Mouse (Mus musculus) ZHBTc4 (cell line): Measurements from ENCODE around the gene Tldc1.

ENCODE experiments used
- DNase-seq: peaks from one replicate; pipeline ENCODE4 v3.0.0-alpha.2; 2011; ENCODE audit warnings: low read depth, low spot score

The Tldc1 gene

DNA sequence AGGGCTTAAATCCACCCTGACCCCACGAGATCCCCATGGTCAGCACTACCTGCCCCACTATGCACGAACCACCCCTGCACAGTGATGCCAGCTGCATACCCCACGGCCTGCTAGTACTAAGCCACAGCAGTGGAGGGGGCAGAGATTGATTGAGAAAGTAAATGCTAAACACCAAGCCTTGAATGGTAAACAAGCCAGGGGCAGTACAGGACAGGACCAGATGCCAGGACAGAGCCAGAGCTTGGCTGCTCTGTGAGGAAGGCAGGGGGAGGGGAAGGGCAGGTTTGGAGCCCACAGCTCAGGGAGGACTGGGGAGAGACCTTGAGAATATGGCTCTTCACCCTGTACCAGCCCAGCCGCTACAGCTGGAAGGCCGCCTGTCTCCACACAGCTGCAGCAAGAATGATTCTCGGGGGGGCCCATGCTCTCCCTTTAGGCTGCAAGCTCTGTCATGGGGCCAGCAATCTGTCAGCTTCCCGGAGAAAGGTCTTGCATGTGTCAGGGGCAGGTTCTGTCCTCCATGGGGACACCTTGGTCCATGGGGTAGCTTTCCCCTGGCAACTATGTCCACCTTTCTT is 1.5 kb downstream of the Tldc1 start:
- DNase-seq, result no peak

DNA sequence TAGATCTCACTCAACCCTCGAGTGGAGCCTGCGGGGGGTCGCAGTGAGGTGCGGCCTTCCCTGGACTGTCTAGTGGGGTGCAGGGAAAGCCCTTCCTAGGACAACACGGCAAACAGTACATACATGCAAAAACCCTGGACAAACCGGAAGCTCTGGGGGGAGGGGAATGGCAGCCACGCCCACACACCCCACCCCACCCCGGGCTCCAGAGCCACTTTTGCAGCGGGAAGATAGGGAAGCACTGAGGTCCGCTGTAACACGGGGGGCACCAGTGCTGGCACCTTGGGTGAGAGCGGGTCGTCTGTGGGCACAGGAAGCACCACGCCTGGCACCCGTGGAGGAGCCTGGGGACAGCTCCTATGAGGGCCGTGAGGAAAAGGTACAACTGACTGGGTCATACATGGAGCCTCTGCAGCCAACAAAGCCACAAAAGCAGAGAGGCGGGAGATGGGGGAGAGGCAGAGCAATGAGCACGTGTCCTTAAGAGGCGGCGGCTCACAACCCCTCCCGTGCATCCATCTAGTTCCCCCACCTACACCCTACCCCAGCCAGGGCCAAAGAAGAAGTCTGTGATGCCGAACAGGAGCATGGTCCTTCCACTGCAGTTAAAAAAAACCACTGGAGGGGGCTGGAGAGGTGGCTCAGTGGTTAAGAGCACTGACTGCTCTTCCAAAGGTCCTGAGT is 12.3 kb downstream of the Tldc1 start:
- peak; percentile 45 for DNase-seq

DNA sequence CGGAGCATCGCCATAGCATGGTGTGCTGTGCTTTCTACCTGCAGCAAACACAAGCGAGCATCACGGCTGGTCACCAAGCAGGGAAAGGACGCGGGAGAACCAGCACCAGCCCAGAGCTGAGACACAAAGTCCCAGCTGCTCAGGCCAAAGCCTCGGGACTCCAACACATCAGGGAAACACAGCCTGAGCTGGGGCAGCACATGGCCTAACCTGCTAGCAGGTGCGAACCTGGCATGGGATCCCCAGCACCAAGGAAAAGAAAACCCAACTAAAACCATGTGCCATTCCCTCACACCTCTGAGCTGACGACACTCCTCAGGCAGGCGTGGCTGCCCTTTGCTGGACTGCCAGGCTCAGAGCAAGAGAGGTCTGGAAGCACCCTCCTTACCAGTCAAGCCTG is 12.9 kb downstream of the Tldc1 start:
- DNase-seq, result no peak

DNA sequence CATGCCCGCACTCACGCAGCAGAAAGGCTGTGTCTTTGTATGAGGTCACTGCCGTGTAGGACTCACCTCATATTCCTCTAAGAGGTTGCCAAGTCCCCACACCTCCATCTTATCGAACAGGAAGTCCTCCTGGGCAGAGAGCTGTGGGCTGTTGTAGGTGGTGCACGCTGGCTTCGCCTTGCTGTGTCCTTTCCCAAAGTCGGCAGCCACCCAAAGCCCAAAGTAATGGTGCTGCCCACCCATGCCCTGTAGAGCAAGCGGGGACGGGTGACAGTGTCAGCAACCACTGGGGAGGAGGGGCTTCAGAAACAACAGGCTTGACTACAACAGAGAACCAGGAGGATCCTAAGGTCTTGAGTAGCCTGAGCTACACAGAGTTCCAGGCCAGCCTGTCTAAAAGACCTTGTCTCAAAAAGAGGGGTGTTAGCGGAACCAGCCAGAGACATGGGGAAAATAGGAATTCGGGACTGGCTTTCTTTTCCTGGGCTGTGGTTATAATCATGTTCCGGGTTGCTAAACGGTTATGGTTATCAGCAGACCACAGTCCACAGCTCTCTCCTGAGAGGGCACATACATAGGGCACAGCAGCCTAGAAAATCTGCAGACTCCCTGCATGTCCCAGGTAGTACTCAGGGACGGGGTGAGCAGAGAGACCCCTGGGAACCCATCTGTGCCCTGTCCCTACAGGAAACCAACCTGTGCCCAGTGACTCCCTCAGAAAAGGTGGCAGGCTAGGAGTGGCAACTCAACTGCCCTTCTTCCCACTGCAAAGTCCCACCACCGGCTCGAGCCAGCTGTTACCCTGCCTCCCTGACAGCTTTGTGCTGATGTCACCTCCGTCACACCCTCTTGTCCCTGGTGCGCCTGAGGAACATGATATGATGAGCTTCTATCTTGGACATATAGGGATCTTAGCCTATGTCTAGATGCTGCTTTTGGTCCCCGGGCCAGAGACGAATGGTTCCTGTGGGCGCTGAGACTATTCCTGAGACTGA is 15.7 kb downstream of the Tldc1 start:
- DNase-seq, result no peak

DNA sequence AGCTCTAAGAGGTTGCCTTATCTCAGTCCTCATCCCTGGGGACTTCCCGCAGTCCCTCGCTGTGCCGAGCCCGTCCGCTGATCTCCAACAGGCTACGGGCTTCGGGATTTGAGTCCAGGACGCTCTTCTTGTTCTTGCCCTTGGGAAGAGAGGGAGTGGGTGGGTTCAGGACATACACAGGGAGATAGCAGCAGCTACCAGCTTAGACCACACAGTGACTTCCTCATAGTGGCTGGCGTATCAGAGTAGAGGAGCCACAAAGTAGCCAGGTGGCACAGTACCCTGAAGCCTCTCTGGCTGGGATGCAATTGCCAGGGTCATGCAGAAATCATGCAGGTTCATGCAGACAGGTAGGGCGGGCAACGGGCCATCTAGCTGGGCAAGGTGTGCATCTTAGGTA is 16.5 kb downstream of the Tldc1 start:
- no peak for DNase-seq

DNA sequence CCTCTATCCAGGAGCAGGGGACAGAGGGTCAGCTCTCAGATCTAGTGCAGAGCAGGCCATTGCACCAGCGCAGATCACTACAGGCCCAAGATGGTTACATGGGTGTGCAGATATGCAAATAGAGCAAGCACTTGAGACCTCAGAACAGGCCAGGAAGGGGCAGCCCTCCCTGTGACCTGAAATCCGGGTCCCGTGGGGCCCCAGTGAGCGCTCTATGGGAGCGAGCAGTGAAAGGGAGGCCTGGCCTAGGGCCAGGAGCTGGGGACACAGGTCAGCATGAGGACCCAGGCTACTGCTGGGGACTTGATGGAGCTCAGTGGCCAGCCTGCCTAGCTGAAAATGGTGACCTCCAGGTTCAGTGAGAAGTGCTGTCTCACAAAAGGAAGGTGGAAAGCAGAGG is 21.7 kb downstream of the Tldc1 start:
- DNase-seq, result no peak

DNA sequence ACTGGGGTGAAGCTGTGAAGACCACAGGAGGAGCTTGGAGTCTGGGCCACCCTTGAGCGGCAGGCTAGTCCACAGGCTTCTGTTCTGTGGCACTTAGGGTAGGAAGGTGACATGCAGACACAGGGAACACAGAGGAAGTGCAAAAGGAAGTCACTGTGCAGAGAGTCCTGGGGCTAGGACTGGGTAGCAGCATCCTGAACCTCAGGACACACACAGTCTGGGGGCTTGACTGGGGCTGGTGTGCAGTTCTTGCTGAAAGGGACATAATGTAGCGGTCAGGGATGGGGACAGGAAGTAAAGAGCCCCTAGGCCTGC is 22.1 kb downstream of the Tldc1 start:
- no peak for DNase-seq

DNA sequence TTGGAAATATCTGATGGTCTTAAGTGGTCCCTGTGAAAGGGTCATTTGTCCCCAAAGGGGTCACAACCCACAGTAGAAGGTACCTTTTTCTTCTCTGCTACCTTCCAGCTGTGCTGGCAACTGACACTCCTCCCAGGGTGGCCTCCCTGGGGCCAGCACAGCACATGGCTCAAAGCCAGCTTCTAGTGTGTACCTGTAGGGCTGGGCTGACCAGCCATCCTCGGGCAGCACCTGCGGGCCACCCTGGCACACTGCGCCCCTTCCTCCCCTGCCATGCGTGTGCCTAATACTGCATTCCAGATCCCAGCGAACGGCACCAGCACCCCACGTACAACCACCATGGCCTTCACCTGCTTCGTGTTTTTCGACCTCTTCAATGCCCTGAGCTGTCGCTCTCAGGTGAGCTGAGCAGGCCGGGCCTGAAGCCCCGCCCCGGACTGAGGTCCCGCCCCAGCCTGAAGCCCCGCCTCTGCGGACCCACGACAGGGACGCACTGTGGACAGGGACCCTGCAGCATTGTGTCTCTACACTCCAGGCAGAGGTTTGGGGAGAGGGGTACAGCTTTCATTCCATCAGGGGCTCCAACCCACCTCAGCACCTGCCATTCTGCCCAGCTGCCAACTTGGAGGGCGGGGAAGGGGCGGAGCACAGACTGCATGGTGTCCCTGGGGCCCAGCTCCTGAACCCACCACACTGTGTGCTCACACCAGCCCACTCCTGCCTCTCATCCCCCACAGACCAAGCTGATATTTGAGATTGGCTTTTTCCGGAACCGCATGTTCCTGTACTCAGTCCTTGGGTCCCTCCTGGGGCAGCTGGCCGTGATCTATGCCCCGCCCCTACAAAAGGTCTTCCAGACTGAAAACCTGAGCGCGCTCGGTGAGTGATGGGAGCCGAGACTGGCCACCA is 22.7 kb downstream of the Tldc1 start:
- peak; percentile 35 for DNase-seq

DNA sequence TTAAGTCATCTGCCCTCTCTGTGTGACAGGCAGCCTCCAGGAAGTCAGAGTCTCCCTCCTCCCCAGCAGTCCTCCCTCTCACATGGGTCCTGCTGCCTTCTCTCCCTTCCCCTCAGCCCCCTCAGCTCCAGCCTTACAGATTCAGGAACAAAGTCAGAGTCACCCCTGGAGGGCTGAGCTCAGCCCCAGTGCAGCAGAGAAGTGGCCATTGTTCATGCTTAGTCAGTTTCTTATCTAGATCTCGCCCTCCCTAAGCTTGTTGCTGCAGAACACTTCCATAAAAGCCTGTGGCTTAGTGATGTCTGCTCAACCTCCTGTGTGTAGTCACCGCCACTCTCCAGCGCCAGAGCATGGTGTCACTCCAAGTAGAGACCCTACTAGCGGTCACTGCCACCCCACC is 33.6 kb downstream of the Tldc1 start:
- no peak for DNase-seq

DNA sequence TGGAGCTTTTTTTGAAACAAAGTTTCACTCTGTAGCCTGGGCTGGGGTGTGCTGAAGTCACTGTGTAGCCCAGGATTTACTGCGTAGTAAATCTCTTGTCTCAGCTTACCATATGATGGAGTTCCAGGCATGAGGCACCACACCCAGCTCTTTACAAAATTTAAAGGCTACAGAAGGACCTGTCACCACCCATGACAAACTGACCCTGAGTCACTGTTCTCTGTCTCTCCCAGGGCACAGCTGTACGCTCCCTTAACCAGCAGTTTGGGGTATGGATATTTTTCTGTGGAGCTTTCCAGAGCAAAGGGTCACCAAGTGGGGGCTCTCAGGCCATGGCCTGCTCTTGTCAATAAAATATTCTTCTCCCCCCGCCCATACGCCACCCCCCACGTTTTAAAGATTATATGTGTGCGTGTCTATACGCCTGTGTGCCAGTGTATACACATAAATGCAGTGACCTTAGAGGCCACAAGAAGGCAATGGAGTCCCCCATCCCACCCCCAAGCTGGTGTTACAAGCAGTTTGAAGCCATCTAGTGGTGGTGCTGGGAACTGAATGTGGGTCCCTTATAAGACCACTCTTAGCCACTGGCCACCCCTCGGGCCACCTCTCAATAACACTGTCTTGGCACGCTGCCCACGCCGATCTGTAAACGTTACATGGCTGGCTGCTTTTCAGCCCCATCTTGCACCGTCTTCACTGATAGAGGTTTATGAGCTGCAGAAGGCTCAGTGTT is 34.8 kb downstream of the Tldc1 start:
- peak; percentile 84 for DNase-seq

DNA sequence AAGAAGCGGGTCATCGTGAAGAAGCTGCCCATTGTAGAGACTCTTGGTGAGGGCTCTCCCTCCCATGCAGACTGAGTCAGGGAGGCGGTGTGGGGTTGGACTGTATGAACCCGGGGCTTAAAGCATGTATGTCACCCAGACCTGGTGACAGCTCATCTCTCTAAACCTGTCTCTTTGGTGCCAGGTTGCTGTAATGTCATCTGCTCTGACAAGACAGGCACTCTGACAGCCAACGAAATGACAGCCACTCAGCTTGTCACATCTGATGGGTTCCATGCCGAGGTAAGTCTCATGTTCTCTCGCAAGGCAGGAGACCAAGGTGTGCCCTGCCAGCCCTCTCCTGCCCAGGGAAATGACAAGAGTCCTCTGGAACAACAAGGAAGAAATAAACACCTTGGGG is 35.8 kb downstream of the Tldc1 start:
- DNase-seq, result no peak

DNA sequence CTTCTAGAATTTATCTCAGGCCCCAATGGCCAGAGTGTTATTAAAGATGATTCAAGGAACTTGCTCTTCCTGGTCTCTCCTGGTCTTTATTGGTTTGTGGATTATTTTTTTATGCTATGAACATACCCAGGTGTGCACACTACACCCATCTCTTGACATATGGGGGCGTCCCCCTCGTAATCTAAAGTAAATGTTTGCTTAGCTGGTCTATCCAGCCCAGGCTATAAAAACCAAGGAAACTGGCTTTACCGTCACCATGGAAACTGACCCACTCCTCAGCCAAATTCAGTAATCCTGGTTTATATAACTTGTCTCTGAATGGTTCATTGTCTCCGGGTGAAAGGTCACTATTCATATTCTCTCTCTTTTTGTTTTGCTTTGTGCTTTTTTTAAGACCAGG is 37.6 kb downstream of the Tldc1 start:
- no peak for DNase-seq

DNA sequence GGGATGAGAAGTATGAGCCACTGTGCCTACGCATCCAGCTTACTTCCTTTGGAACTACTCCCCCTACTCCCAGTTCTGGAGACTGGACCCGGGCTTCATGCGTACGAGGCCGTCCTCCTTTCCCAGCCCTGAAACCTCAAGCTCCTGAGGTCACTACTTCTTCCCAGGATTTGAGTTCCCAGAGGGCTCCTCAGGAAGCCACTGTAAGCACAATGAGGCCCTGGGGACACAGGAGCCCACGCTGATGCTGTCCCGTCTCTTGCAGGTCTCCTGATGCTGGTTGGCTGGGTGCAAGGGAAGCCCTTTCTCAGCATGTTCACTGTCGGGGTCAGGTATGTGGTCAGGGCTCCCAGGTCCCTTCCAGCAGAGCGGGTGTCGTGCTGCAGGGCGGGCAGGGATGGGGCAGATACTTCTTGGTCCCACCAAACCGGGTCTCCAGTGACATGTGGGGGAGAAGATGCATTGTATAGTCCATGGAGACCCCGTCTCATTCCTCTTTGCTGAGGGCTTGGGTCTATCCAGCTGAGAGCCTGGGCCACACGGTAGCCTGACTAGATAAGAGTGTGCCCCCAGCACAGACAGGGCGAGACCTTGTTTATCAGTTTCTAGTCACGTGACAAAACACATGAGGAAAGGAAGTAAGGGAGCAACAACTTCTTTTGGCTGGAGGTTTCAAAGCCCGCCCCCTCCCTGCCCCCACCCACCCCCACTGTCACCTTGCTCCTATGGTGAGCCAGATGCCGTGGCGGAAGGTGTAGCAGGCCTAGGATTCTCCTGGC is 39.9 kb downstream of the Tldc1 start:
- DNase-seq, result no peak

DNA sequence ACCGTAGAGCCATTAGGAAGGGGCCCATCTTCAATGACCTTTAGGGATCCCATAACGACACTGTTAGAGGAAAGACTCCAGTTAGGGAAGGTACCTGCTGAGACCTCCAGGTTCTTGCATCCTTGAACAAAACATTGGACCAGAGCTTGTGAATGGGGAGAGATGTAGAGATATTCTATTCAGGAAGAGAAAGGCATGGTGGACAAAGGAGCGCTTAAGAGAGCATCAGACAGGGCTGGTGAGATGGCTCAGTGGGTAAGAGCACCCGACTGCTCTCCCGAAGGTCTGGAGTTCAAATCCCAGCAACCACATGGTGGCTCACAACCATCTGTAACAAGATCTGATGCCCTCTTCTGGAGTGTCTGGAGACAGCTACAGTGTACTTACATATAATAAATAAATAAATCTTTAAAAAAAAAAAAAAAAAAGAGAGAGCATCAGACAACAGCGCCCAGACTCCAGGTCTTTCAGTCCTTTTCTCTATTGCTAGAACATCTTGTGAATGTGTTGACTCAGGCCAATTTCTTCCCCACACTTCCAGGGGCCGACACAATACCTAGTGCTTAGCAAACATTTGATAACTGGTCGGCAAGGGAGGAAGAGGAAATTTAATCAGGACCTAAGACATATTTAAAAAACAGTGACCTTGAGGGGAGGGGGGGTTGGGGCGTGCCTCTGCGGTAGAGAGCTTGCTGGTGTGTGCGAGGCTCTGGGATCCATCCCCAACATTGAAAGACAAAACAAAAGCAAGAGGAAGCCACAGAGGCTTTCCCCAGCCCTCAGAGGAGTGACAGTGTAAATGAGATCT is 40.9 kb downstream of the Tldc1 start:
- DNase-seq, result no peak

DNA sequence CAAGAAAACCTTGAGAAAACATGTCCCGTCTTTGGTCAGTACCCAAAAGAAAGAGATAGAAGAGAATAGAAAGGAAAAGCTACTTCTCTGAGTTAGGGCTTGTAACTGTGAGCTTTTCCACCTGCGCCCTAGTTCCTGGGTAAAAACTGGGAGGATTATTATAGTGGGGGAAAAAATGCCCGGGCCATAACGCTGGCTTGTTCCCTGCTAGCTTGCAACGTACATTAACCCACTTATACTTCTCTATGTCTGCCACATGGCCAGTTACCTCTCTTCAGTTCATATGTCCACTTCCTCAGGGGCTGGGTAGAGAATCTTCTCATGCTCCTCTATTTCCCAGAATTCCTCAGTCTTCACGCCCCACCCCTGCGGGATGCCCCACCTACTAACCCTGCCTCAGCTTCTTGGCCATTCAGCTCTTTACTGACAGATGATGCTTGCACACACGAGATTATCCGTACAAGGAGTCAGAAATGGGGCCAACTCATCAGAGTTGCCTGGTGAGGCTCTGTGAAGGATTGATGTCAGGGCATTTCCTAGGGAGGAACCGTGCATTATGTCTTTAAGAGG is 41.8 kb downstream of the Tldc1 start:
- DNase-seq, result no peak

DNA sequence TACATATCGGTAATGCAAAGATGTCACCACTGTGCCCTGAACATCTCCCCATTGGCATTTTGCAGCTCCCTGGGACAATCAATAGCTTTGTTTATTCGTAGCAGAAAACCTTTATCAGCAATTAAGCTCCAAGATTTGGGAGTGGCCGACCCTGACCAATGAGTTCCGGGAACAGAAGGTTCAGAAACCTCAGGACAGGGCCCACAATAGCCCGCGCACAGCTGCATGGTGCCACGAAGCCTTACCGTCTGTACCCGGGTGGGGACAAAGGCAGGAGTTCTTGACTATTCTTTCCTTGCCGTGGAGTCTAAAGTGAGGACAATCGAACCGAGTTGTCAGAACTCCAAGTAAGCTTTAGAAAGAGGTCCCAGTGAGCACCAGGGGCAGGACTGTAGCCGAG is 46.1 kb downstream of the Tldc1 start:
- DNase-seq, result no peak

DNA sequence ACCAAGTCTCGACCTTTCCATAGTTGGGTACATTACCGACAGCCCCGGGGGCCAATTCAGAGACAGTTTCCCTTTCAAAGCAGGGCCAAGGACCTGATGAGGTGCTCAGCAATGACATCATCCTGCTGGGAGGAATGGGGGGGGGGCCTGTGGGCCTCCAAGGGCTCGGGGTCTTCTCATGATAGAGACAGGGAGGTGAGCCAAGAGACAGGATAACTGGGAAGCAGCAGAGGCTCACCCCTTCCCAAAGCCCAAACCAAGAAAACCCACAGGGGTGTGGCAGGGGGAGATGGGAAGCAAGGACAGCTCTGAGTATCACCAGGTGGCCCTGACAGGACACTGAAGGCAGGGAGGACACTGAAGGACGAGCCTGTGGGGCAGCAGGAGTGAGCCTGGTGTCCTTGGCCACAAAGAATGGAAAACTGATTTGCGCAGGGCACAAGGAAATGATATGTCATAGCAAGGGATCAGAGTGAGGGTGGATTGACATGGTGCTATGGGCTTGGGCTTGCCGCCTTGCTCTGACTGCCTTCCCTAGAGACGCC is 49.8 kb downstream of the Tldc1 start:
- DNase-seq, result no peak

DNA sequence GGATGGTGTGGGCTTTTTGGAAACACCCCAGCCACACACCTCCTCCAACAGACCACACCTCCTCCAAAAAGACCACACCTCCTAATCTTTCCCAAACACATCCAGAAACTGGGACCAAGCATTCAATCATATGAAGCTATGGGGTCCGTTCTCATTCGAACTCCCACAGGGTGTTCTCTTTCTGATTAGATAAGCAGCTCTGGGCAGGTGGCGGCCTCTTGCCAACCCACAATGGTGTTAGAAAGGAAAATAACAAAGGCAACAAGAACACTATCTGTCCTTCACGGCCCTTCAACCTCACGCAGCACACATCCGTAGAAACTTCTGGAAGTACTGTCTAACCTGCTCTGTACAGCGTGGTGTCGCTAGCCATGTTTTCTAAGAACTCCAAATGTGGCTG is 51.1 kb downstream of the Tldc1 start:
- DNase-seq, result no peak

DNA sequence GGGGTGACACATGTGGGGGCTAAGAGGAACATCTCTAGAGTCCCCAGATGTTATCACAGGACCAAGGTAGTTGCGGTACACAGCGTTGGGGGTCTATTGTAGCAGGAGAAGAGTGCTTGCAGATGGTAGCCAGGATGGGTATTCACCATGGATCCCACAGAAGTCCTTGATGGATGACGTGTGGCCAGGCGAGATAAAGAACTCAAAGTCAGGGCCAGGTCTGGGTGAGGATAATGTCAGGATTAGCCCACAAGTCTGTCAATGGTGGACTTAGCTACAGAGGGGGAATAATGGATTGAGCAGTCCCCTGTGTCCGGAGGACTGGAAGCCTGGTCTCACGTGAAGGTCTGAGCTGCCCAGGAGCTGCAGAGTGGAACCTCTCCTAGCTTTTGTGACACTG is 53.6 kb downstream of the Tldc1 start:
- DNase-seq, result no peak
